8 mouse cellular contexts compared by ENCODE assay signal in genomic region chr6:83057790-83058189, GRCm38 (mm10). TPM values are rescaled to one million over a fixed set of nuclear protein-coding genes. Genes with fewer than 3 reads are reported as not detected.
DNase-seq lines count a peak whose midpoint lies in the region; ATAC-seq and TF ChIP-seq lines count a peak whose summit lies in the region.

Gene Dqx1, plus strand, starts transcription at chr6:83057844.

- H3K4me1 ChIP-seq in ES-Bruce4 (ENCODE audit: control insufficient read depth, insufficient read depth, low read length): peaks cover 4% of the 10 kb centered on the region
- 0 out of 2 replicates have a peak, but pooled peaks cover 9% of the 10 kb centered on the region for H3K4me1 ChIP-seq in intestine, postnatal 0 days (replicated peaks; ENCODE audit: control insufficient read depth, insufficient read depth, low read length)
- H3K4me1 ChIP-seq in liver, embryonic 16.5 days (ENCODE audit: control insufficient read depth, low read depth, low read length): peaks cover 21% of the 10 kb centered on the region

- no peaks in the 10 kb centered on the region for H3K9me3 ChIP-seq in ES-Bruce4 (replicated peaks; ENCODE audit: control insufficient read depth, insufficient read depth, low read length, poor library complexity, severe bottlenecking)
- no peaks in the 10 kb centered on the region for H3K9me3 ChIP-seq in intestine, postnatal 0 days (ENCODE audit: control insufficient read depth)
- H3K9me3 ChIP-seq in liver, embryonic 16.5 days (replicated peaks; ENCODE audit: control insufficient read depth, low read length): no peaks in the 10 kb centered on the region

- WGBS in intestine, postnatal 0 days: 26% methylated on average over 3 of the region's 3 CpGs
- 48% methylated on average over 3 of the region's 3 CpGs for WGBS in liver, embryonic 16.5 days (ENCODE audit: insufficient replicate concordance)

- no peak for TF ChIP-seq POLR2A in ES-Bruce4 (IDR thresholded peaks at IDR 0.05; ENCODE audit: insufficient read depth, low read length)

- 0 out of 2 replicates have a peak within 1 kb of the TSS, but pooled peaks have one; percentile 14 for H3K9ac ChIP-seq in ES-Bruce4 (ENCODE audit: low read depth, poor library complexity, severe bottlenecking)
- H3K9ac ChIP-seq in intestine, postnatal 0 days (ENCODE audit: low read depth, low read length): peak within 1 kb of the TSS; percentile 48
- no peak within 1 kb of the TSS; the same call in 1 of the 2 replicates for H3K9ac ChIP-seq in liver, embryonic 16.5 days (ENCODE audit: low read depth, low read length)

- peak within 1 kb of the TSS; percentile 72 for H3K4me2 ChIP-seq in intestine, postnatal 0 days (replicated peaks; ENCODE audit: low read depth)
- H3K4me2 ChIP-seq in liver, embryonic 16.5 days (ENCODE audit: low read depth, low read length): peak within 1 kb of the TSS; percentile 30

- H3K27me3 ChIP-seq in ES-Bruce4 (ENCODE audit: control insufficient read depth, insufficient read depth, low read length, poor library complexity, severe bottlenecking): no peaks in the 10 kb centered on the region
- peaks cover 2% of the 10 kb centered on the region; the same call in 1 of the 2 replicates for H3K27me3 ChIP-seq in intestine, postnatal 0 days (replicated peaks; ENCODE audit: control insufficient read depth, insufficient read depth, low read length)
- peaks cover 15% of the 10 kb centered on the region for H3K27me3 ChIP-seq in liver, embryonic 16.5 days (ENCODE audit: control insufficient read depth, insufficient read depth, low read depth, low read length)

- peak within 1 kb of the TSS; percentile 39 for H3K4me3 ChIP-seq in ES-Bruce4 (ENCODE audit: low read depth, low read length)
- peak within 1 kb of the TSS; percentile 46 for H3K4me3 ChIP-seq in intestine, postnatal 0 days (ENCODE audit: low read depth, low read length)
- peak within 1 kb of the TSS; percentile 38 for H3K4me3 ChIP-seq in liver, embryonic 16.5 days (ENCODE audit: low read depth, low read length)

- no peak within 1 kb of the TSS for H3K27ac ChIP-seq in ES-Bruce4 (ENCODE audit: insufficient read depth, low read length)
- peak within 1 kb of the TSS; percentile 89 for H3K27ac ChIP-seq in intestine, postnatal 0 days (ENCODE audit: low read depth, low read length)
- 0 out of 2 replicates have a peak within 1 kb of the TSS, but pooled peaks have one; percentile 16 for H3K27ac ChIP-seq in liver, embryonic 16.5 days (ENCODE audit: low read length)

- peak; percentile 26 for ATAC-seq in frontal cortex, adult (ENCODE audit: low TSS enrichment)
- ATAC-seq in intestine, postnatal 0 days: peak; percentile 81
- peak; percentile 12 for ATAC-seq in liver, embryonic 16.5 days (ENCODE audit: low read depth)
- no peak for ATAC-seq in monocyte, adult 5-6 weeks (replicated peaks; ENCODE audit: insufficient number of reproducible peaks, low FRiP score, low TSS enrichment, poor library complexity, severe bottlenecking)
- no peak for ATAC-seq in inflammation-experienced regulatory T-cells, adult 6 months

- no peak for TF ChIP-seq EP300 in ES-Bruce4 (IDR thresholded peaks at IDR 0.05; ENCODE audit: insufficient read depth, low read depth, low read length)

- peaks cover 5% of the 10 kb centered on the region; the same call in 1 of the 2 replicates for H3K36me3 ChIP-seq in ES-Bruce4 (ENCODE audit: control insufficient read depth, insufficient read depth, low read length, poor library complexity, severe bottlenecking)
- H3K36me3 ChIP-seq in intestine, postnatal 0 days (ENCODE audit: control insufficient read depth, insufficient read depth): peaks cover 22% of the 10 kb centered on the region; the same call in 1 of the 2 replicates
- peaks cover 15% of the 10 kb centered on the region for H3K36me3 ChIP-seq in liver, embryonic 16.5 days (ENCODE audit: control insufficient read depth, insufficient read depth)

- no peak for TF ChIP-seq CTCF in ES-Bruce4 (IDR thresholded peaks at IDR 0.05; ENCODE audit: low read depth, low read length)
- no peak for TF ChIP-seq CTCF in intestine, postnatal 0 days (IDR thresholded peaks at IDR 0.05; ENCODE audit: low read depth)

- no peak for DNase-seq in frontal cortex, postnatal 36 days (ENCODE audit: low spot score in 2 of 2)
- DNase-seq in ovary, postnatal 10 days (ENCODE audit: low spot score): no peak

RNA-seq across cellular contexts. Expression of gene Dqx1, which starts in this region (rescaled TPM):
- polyA plus RNA-seq in ES-Bruce4 (2011; ENCODE audit: insufficient read depth, insufficient read length, low read depth, missing spikeins): 2.9 and 3.7 TPM in 2 replicates
- polyA plus RNA-seq in intestine, postnatal 0 days (2015; fragmentation: Nextera tagmentation; extraction: Ambion mirVana): 24.8 and 27.1 TPM in 2 replicates
- polyA plus RNA-seq in liver, embryonic 16.5 days (2015; fragmentation: Nextera tagmentation; extraction: Ambion mirVana): 9.0 and 9.3 TPM in 2 replicates
- 0.21 to 3.8 TPM (median 2.6 TPM) in 3 replicates for total RNA-seq in monocyte, adult 5-6 weeks (2017)
- 1 to 10 TPM; 2.1 to 2.7 (median 2.7) TPM for polyA plus RNA-seq in inflammation-experienced regulatory T-cells, adult 6 months (2017; shearing (Covaris generic))

Comparison
In these comparisons a context has a peak if more than half of its experiments do, and no peak if none do; other contexts are left out.
1. ATAC-seq: peak in frontal cortex, adult (single experiment), intestine, postnatal 0 days (single experiment) and liver, embryonic 16.5 days (single experiment); none in monocyte, adult 5-6 weeks (single experiment) and inflammation-experienced regulatory T-cells, adult 6 months (single experiment).
2. Peak in every context shown above with its lines, with median percentiles within 50 percentile points of each other: H3K4me3 ChIP-seq.